Mouse (Mus musculus) hematopoietic multipotent progenitor cell, adult 10-12 weeks (in vitro differentiated cells): ENCODE results near the gene Lbx2. TPM values are rescaled to one million over a fixed set of nuclear protein-coding genes. Genes with fewer than 3 reads are reported as not detected.

Experiments used
- polyA plus RNA-seq: library from polyadenylated mRNA; stranded (reverse); fragments of >175 nt; gene quantifications from 2 replicates; pipeline ENCODE4 v1.2.3, GENCODE M21; 2012; ENCODE audit warnings: low replicate concordance

The Lbx2 gene
- 0.28 and 0.51 TPM in 2 replicates for polyA plus RNA-seq

DNA sequence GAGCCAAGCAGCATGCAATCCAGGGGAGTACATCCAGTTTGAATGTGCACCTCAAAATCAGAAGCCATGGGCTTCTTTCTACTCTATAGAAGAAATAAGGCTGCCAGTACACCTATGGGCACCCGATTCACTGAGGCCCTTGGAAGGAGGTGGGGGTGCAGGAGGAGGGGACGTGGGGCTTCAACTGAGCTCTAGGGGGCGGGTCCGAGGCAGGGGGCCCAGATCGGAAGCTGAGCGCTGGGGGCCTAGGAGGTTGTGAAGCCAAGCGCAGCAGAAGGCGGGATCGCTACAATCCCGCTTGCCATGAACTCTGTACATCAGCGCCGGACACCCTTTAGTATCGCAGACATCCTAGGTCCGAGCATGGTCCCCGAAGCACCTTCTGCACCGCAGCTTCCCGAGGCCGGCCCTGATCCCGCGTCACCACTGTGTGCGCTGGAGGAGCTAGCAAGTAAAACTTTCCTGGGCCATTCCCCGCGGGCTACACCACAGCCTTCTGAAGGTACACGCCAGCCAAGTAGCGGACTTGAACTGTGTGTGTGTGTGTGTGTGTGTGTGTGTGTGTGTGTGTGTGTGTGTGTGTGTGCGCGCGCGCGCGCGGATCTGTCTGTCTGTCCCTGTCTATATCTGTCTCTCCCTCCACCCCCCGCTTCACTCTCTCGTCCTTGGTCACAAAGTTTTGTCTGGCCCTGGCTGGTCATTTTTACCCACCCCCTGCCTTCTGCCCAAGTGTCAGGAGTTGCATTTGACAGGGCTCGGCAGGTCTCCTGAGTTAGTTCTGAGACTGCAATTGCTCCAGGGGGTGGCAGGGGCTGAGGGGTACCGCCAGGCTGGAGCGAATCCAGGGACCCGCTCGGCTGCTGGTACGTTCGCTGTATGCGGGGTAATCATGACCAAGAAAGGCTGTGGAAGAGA lies at the start of gene Lbx2:
TSS of gene Lbx2 (plus strand) at position 247 of the 915 bp plus-strand sequence.

DNA sequence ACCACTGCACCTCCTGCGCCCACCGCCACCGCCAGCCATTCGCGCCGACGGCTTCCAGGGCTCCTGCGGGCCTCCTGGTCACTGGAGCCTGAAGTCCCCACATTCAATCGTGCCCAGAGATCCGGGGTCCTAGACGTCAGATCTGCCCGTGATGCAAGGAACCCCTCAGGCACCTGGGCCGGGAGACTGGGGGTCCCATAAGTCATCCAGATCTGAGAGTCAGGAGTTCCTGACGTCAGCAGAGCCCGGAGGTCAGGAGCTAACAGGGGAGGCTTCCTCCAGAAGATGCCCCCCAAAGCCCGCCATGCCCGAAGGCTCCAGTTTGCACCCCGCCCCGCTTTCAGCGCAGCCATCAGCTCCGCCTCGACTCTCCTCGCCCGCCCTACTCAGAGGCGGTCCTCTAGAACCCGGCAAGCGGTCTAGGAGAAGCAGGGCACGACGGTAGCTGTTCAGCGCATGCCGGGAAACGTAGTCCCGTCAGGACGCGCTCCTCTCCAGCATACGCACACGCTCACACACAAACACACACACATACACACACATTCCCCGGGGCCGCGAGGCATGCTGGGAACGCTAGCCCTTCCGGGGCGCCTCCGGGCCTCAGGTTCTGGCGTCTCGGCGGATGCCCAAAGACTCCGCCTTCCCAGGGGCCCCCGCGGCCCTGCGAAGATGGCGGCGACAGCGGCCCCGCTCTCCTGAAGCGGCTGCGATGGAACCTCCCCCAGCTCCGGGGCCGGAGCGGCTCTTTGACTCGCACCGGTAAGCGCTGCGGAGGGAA lies 31.9 kb upstream of the Lbx2 start, which contains the start of gene Aup1:
TSS of gene Aup1 (plus strand) at position 448 of the 778 bp plus-strand sequence.

DNA sequence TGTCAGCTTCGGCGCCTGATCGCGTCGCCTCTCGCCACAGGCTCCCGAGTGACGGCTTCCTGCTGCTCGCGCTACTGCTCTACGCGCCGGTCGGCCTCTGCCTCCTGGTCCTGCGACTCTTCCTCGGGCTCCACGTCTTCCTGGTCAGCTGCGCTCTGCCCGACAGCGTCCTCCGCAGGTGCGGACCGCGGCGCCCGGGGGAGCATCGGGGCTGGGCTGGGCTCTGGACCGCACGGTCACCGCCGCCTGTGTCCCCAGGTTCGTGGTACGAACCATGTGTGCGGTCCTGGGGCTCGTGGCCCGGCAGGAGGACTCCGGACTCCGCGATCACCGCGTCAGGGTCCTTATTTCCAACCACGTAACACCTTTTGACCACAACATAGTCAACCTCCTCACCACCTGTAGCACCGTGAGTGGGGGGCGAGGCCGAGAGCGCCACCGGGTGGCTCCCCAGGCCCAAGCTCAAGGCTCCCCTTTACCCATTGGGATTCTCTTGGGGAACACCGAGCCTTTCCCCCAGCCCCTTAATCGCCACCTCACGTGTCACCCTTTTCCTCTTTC lies 31.2 kb upstream of the Lbx2 start, which contains the start of gene Htra2:
TSS of gene Htra2 (minus strand) at position 403 of the 561 bp plus-strand sequence.

DNA sequence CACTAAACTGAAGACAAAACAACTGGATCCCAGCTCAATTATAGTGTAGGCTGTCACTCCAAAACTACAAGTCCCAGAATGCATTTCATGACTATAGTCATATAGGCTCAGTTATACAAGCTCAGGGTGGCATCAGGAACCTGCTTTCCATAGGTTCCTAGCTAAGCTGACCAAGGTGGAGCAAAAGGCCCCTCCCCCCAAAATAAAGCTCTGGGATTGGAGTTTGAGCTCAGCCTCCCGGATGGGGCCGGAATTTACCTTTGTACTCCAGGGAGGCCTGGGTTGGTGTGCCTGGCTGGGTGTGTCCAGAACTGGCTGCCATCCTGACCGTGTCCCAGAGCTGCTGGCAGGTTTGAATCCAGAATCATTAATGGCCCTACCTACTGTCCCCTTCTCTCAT lies 28.4 kb upstream of the Lbx2 start, which contains the start of gene Dqx1:
TSS of gene Dqx1 (plus strand) at position 55 of the 400 bp plus-strand sequence.

DNA sequence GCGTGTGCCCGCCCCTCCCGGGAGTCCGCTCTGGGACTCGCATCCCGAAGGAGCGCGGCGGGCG lies 16.1 kb upstream of the Lbx2 start, which contains the start of gene Tlx2:
TSS of gene Tlx2 (minus strand) at position 47 of the 64 bp plus-strand sequence.

DNA sequence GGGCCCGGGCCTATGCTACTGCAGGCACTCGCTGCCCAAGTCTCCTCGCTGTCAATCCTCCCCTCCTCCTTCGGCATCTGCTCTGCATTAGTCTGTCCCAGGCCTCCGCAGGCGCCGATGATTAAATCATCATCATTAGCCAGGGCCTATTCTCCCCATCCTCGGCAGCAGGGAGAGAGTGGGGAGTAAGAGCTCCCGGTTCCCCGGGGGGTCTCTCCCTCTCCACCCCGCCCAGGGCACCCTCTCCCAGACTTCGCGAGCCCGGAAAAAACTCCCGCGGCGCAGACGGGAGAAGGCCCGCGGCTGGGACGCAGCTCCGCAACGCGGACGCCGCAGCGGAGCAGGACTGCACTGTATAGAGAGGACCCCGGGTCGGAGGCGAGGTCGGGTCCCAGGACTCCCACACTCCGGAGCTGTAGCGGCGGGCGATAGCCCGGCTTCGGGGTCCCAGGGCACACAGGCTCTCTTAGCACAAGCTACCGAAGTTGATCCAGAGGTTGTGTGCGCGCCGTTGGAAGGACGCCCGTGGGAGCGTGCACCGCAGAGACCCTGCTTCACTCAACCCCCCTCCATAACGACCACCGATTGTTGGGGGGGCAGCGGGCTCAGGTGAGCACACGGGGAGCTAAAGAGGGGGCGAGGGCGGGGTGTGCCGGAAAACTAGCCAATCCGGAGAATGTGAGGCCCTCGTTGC lies 8.4 kb upstream of the Lbx2 start, which contains the start of gene Pcgf1:
TSS of gene Pcgf1 (plus strand) at position 240 of the 694 bp plus-strand sequence.

DNA sequence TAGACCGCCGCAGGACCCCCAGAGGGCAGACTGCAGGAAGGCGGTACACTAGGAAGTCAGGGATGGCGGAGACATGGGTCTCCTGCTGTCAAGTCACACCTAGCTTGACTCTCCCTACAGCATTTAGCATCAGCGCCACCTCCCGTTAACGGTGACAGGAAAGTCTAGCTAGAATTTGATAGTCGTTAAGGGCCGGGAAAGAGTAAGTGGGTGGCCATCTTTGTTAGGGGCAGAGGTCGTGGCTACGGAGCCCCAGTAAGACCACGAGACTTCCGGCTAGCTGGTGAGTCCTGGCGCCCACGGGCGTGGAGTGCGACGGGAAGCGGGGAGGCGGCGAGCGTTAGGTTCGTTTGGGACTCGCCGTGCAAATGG lies 15.1 kb downstream of the Lbx2 start, which contains the start of the genes Ccdc142 and Gm42688:
TSS of gene Ccdc142 (plus strand) at position 286 of the 372 bp plus-strand sequence.
TSS of gene Gm42688 (plus strand) at position 302 of the 372 bp plus-strand sequence.

DNA sequence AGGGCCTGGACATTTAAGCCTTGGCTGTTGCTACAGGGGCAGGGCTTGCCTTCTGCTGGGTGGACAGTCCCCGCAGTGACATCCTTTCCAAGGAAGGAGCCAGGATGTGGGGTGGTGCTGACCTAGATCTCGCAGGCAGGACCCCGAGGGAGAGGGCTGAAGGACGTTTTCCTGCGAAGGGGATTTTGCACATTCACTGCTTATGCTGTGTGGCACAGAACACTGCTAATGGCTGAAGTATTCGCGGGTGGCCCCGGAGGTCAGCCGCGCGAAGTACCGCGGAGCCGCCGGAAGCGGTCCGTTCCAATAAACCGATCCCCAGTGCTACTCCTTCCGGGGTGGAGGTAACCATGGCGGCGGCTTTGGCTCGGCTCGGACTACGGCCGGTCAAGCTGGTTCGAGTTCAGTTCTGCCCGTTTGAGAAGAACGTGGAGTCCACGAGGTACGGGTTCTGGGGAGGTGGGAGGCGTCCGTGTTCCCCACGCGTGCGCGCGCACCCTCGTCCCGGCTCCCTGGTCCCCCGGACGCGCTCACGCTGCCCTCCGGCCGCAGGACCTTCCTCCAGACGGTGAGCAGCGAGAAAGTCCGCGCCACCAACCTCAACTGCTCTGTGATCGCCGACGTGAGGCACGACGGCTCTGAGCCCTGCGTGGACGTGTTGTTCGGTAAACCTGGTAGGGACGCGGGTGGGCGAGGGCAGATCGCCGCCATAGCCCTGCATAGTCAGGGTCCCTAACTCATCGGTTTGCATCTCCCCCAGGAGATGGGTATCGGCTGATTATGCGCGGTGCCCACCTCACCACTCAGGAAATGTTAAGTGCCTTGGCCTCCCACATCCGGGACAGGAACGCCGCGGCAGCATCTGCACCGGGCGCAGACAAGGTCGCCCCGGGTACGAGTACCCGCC lies 22.8 kb downstream of the Lbx2 start, which contains the start of gene Mrpl53:
TSS of gene Mrpl53 (plus strand) at position 279 of the 907 bp plus-strand sequence.

DNA sequence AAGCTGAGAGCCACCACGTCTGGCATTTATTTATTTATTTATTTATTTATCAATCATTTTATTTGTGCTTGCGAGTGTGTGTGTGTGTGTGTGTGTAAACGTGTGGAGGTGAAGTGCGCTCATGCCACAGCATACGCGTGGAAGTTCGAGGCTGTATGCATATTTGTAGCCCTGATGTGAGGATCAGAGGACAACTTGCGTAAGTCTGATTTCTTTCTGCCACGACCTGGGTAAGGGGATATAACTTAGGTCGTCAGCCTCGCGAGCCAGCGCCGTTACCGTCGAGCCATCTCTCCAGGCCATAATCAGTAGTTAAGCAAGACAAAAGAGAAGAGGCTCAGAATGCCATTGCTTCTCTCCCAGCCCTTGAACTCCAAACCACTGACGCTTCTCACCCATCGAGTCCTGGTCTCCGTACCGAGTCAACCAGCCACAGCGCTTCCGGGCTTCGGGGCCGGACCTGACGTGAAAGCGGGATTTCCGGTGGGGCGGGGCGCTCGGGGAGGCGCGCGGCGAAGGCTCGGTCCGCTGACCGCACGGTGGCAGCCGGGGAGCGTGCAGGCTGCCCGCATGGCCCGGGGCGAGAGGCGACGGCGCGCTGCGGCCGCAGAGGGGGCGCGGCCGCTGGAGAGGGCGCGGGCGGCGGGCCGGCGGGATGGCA lies 29.0 kb downstream of the Lbx2 start, which contains the start of gene Mogs:
TSS of gene Mogs (plus strand) at position 486 of the 661 bp plus-strand sequence.

DNA sequence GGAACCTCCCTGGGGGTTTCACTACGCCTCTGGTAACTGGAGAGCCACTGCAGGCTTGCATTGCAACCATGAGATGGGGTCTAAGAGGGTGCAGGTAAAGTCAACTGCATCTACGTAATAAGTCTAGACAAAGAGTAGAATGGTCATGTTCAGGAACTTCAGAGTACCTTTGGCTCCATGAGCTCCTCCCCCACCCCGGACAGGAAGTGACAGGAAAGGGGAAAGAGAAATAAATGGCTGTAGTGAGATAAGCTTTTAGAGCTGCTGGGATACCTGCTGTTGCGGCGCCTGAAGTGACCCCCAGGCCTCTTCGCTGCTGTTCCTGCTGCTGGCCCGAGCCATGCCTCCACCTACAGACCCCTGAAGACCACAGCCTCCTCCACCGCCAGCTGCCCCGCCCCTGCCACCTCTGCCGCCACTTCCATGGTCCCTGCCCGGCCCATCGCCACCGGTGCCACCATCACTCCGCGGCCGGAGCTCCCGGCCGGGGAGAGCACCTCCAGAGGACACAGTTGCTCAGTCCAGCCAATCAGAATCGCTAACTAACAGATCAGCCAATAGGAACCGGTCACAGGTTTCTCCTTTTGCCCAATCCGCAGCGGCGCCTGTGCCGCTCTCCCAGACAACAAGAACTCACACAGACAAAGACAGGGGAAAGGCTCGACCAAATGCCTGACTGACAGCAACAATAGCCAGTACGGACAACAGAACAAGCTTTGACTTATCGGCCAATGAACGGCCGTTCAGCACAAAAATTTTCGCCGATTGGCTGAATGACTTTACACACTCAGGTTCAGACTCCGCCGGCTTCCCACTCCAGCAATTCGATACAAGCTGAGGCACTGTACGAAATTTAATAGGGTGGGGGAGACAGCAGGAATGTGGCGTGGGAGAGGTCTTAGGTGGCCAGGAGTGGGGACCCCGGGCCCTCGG lies 35.0 kb downstream of the Lbx2 start, which contains the start of gene Wbp1:
TSS of gene Wbp1 (minus strand) at position 630 of the 933 bp plus-strand sequence.

DNA sequence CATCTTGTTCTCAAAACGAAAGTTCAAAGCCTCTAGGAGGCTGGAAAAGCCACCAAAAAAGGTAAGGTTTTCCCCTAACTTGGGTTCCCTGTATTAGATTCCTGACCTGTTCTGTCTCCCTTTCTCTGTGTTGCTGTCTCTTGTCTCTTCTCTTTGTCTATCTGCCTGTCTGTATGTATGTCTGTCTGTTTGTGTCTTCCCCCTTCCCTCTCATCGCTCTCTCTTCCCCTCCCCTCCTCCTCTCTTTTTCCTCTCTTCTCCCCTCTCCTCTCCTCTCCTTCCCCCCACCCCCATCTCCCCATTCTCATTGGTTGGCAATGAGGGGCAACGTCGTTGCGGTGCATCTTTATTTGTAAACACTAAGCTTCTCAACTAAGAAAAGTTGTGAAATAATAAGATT lies 39.2 kb downstream of the Lbx2 start, which contains the start of gene Ino80b:
TSS of gene Ino80b (minus strand) at position 101 of the 400 bp plus-strand sequence.

DNA sequence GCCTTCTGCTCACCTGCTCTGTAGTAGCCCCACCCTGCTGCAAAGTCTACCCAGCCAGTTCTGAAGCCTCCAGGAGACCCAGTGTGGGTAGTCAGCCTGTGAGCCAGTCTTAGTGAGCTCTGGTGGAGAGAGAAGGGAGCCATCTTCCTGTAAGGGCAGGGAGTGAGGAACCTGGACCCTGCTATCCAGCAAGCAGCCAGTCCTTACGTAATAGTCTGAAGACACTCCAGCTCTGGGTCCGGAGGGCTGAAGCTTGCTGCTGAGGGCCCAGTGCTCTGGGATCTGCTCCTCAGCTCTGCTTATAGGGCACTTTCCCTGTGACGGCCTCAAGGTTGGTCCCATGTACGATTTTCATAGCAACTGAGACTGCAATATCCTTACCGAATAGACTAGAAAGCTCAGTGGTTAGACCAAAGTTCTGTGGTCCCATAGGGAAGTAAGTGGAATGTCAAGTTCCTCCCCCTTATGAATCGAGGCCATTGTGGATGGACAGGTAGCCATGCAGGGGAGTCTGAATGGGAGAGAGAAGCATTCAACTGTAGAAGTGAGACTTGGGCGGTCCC lies 48.9 kb downstream of the Lbx2 start, which contains the start of gene Rtkn:
TSS of gene Rtkn (plus strand) at position 513 of the 563 bp plus-strand sequence.

Other genes with a start within 250 kb of the Lbx2 start
- 5.5 and 9.5 TPM in 2 replicates for gene Sema4f, start 146.6 kb upstream of the Lbx2 start, polyA plus RNA-seq
- gene M1ap, start 139.5 kb upstream of the Lbx2 start, polyA plus RNA-seq, result 2.0 and 5.3 TPM in 2 replicates
- gene Dok1, start 52.9 kb upstream of the Lbx2 start, polyA plus RNA-seq, result 102 and 131 TPM in 2 replicates
- 0.51 and 1.7 TPM in 2 replicates for gene Loxl3, start 52.2 kb upstream of the Lbx2 start, polyA plus RNA-seq
- gene Aup1, start 31.8 kb upstream of the Lbx2 start, polyA plus RNA-seq, result 1,215 and 2,402 TPM in 2 replicates
- gene Htra2, start 31.1 kb upstream of the Lbx2 start, polyA plus RNA-seq, result 35.3 and 41.7 TPM in 2 replicates
- 0.97 and 1.3 TPM in 2 replicates for gene Dqx1, start 28.5 kb upstream of the Lbx2 start, polyA plus RNA-seq
- 0.25 TPM in 1 of 2 replicates, not detected in the other for gene Tlx2, start 16.1 kb upstream of the Lbx2 start, polyA plus RNA-seq
- gene Pcgf1, start 8.5 kb upstream of the Lbx2 start, polyA plus RNA-seq, result 7.9 and 13.4 TPM in 2 replicates
- 12.7 and 12.8 TPM in 2 replicates for gene Ccdc142, start 15.2 kb downstream of the Lbx2 start, polyA plus RNA-seq
- 3.6 and 7.5 TPM in 2 replicates for gene Gm42688, start 15.2 kb downstream of the Lbx2 start, polyA plus RNA-seq
- gene Mrpl53, start 22.7 kb downstream of the Lbx2 start, polyA plus RNA-seq, result 22.8 and 39.1 TPM in 2 replicates
- 89.6 and 121 TPM in 2 replicates for gene Mogs, start 29.1 kb downstream of the Lbx2 start, polyA plus RNA-seq
- 58.0 and 86.2 TPM in 2 replicates for gene Wbp1, start 35.2 kb downstream of the Lbx2 start, polyA plus RNA-seq
- 132 and 369 TPM in 2 replicates for gene Ino80b, start 39.1 kb downstream of the Lbx2 start, polyA plus RNA-seq
- 2.3 and 7.8 TPM in 2 replicates for gene Rtkn, start 49.1 kb downstream of the Lbx2 start, polyA plus RNA-seq
- gene Wdr54, start 70.0 kb downstream of the Lbx2 start, polyA plus RNA-seq, result 0.18 and 0.59 TPM in 2 replicates
- gene 1700003E16Rik, start 70.0 kb downstream of the Lbx2 start, polyA plus RNA-seq, result 0.06 and 0.30 TPM in 2 replicates
- 222 and 899 TPM in 2 replicates for gene Dctn1, start 79.6 kb downstream of the Lbx2 start, polyA plus RNA-seq
- 0.34 and 0.66 TPM in 2 replicates for gene Slc4a5, start 133.5 kb downstream of the Lbx2 start, polyA plus RNA-seq
- gene Mthfd2, start 239.5 kb downstream of the Lbx2 start, polyA plus RNA-seq, result 6.2 and 9.7 TPM in 2 replicates
- 146 and 421 TPM in 2 replicates for gene Mob1a, start 239.6 kb downstream of the Lbx2 start, polyA plus RNA-seq